Mouse (Mus musculus): Measurements from ENCODE around the gene Gys2. TPM values are rescaled to one million over a fixed set of nuclear protein-coding genes. Genes with fewer than 3 reads are reported as not detected.

Gys2 gene
- polyA plus RNA-seq, 1 experiment from 2014 or later = not detected

GRCm38 (mm10) chr6:142451381-142451780 is 21.5 kb downstream of the Gys2 start:
- 88% methylated on average over 12 of the region's 12 CpGs for WGBS
- Histone ChIP-seq H3K9ac (no peak overlapping the region), H3K9me3 (no peaks in the 10 kb centered on the region), H3K4me3 (replicated peaks) (no peak overlapping the region), H3K4me1 (no peaks in the 10 kb centered on the region), H3K27ac (no peak overlapping the region), H3K36me3 (replicated peaks) (no peaks in the 10 kb centered on the region), H3K4me2 (no peak overlapping the region), H3K27me3 (no peaks in the 10 kb centered on the region)
- no peak for ATAC-seq (ENCODE audit: low FRiP score)

- Histone ChIP-seq H3K4me2 (no peak overlapping the region), H3K27me3 (no peaks in the 10 kb centered on the region), H3K36me3 (replicated peaks) (no peaks in the 10 kb centered on the region), H3K9ac (no peak overlapping the region), H3K9me3 (no peaks in the 10 kb centered on the region), H3K4me1 (no peaks in the 10 kb centered on the region), H3K27ac (no peak overlapping the region), H3K4me3 (replicated peaks) (no peak overlapping the region)
- no peak for ATAC-seq (ENCODE audit: low FRiP score)
Observed at GRCm38 (mm10) chr6:142429072-142429471, 43.8 kb downstream of the Gys2 start.

DNA sequence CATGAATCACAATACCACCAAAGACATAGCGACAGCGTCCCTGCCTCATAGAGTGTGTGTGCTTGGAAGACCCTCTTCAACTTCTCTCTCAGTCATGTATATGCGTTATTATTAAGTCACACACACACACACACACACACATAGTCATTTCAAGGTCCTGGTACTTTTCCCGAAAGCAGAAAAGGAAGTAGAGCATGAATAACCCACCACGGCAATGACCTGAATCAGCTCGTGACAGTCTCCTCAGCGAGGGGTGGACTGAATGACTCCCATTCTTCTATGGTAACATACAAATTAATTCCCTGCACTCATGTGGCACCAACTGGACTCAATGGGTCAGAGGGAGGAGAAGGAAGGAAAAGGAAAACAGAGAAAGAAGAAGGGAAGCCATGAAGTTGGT is 47.9 kb downstream of the Gys2 start:
- no peaks in the 10 kb centered on the region for H3K27me3 ChIP-seq
- 76% methylated on average over 7 of the region's 7 CpGs for WGBS
- H3K4me2 ChIP-seq = no peak overlapping the region
- no peaks in the 10 kb centered on the region for H3K36me3 ChIP-seq (replicated peaks)
- no peak overlapping the region for H3K4me3 ChIP-seq (replicated peaks)
- ATAC-seq (ENCODE audit: low FRiP score) = no peak
- no peak overlapping the region for H3K9ac ChIP-seq
- no peak overlapping the region for H3K27ac ChIP-seq
- H3K9me3 ChIP-seq = no peaks in the 10 kb centered on the region
- no peaks in the 10 kb centered on the region for H3K4me1 ChIP-seq

- H3K4me3 ChIP-seq (replicated peaks) = peak overlapping the region; percentile 36
- H3K9ac ChIP-seq = peak overlapping the region; percentile 44; the same call in 1 of the 2 replicates
- under 1% methylated on average over 24 of the region's 24 CpGs for WGBS
- H3K4me1 ChIP-seq = peaks cover 20% of the 10 kb centered on the region
- H3K4me2 ChIP-seq = peak overlapping the region; percentile 60
- peaks cover 41% of the 10 kb centered on the region for H3K27me3 ChIP-seq
- no peaks in the 10 kb centered on the region for H3K36me3 ChIP-seq (replicated peaks)
- H3K27ac ChIP-seq = no peak overlapping the region
- no peaks in the 10 kb centered on the region for H3K9me3 ChIP-seq
- peak; percentile 46; the same call in 1 of the 2 replicates for ATAC-seq (ENCODE audit: low FRiP score)
Observed at GRCm38 (mm10) chr6:142414597-142414996, 58.3 kb downstream of the Gys2 start.

DNA sequence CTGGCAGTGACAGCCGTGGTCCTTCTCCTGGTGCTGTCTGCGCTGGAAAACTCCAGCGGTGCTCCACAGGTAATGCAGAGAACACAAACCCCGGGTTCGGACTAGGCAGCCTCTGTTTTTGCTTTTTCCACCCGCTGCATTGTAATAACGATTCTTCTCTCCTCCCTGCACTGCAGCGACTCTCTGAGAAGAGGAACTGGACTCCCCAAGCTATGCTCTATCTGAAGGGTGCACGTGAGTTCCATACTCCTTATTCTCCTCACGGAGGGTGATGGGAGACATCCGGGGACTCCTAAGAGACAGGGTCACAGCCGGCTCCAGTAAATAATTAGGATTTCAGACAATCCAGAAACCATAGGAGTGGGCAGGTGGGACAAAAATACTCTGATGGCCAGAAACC is 59.1 kb downstream of the Gys2 start:
- peak overlapping the region; percentile 60 for H3K4me2 ChIP-seq
- ATAC-seq (ENCODE audit: low FRiP score) = no peak
- H3K4me3 ChIP-seq (replicated peaks) = no peak overlapping the region
- peaks cover 20% of the 10 kb centered on the region for H3K4me1 ChIP-seq
- H3K36me3 ChIP-seq (replicated peaks) = no peaks in the 10 kb centered on the region
- no peak overlapping the region for H3K27ac ChIP-seq
- no peaks in the 10 kb centered on the region for H3K9me3 ChIP-seq
- 11% methylated on average over 12 of the region's 12 CpGs for WGBS
- peaks cover 41% of the 10 kb centered on the region for H3K27me3 ChIP-seq
- H3K9ac ChIP-seq = no peak overlapping the region

- ATAC-seq (ENCODE audit: low FRiP score) = no peak
- WGBS = 71% methylated on average over 11 of the region's 11 CpGs
- H3K4me3 ChIP-seq (replicated peaks) = peak within 1 kb of the TSS; percentile 36
- H3K9me3 ChIP-seq = no peaks in the 10 kb centered on the region
- peaks cover 41% of the 10 kb centered on the region for H3K27me3 ChIP-seq
- H3K4me1 ChIP-seq = peaks cover 20% of the 10 kb centered on the region
- H3K4me2 ChIP-seq = peak within 1 kb of the TSS; percentile 60
- H3K9ac ChIP-seq = peak within 1 kb of the TSS; percentile 44; the same call in 1 of the 2 replicates
- no peaks in the 10 kb centered on the region for H3K36me3 ChIP-seq (replicated peaks)
- H3K27ac ChIP-seq = no peak within 1 kb of the TSS
Observed at GRCm38 (mm10) chr6:142412906-142413491, 59.9 kb downstream of the Gys2 start, which contains the start of gene Spx. Gene Spx (plus strand): TSS chr6:142413441.

DNA sequence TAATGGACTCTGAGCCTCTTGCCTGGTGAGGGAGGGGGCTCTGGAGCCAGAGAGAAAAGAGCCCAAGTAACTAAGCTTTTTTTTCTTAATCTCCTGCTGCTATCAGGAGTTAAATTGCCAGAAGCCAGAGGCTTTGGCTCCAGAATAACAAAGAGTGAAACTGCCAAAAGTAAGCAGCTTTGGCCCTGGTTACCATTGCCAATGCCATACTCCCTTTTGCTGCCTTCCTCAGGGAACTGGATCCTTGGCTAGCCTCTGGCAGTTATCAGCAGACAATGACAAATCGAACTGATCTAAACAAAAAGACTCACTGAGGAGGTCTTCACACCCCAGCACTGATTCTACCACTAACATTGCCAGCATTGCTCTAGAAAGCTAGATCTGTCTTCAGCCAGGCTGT is 61.8 kb downstream of the Gys2 start:
- 9% methylated on average over 1 of the region's 1 CpGs for WGBS
- ATAC-seq (ENCODE audit: low FRiP score) = no peak

GRCm38 (mm10) chr6:142395756-142396155 is 77.2 kb downstream of the Gys2 start:
- Histone ChIP-seq H3K27ac (no peak overlapping the region), H3K36me3 (replicated peaks) (peaks cover 47% of the 10 kb centered on the region), H3K27me3 (no peaks in the 10 kb centered on the region), H3K4me1 (no peaks in the 10 kb centered on the region), H3K9me3 (no peaks in the 10 kb centered on the region), H3K9ac (no peak overlapping the region), H3K4me2 (no peak overlapping the region), H3K4me3 (replicated peaks) (no peak overlapping the region)
- WGBS = 91% methylated on average over 6 of the region's 6 CpGs
- no peak for ATAC-seq (ENCODE audit: low FRiP score)

More for the DNA sequence above, 61.8 kb downstream of the Gys2 start:
- Histone ChIP-seq H3K4me2 (no peak overlapping the region), H3K9ac (no peak overlapping the region), H3K9me3 (no peaks in the 10 kb centered on the region), H3K4me1 (peaks cover 20% of the 10 kb centered on the region), H3K27me3 (peaks cover 37% of the 10 kb centered on the region), H3K4me3 (replicated peaks) (no peak overlapping the region), H3K36me3 (replicated peaks) (no peaks in the 10 kb centered on the region), H3K27ac (no peak overlapping the region)

DNA sequence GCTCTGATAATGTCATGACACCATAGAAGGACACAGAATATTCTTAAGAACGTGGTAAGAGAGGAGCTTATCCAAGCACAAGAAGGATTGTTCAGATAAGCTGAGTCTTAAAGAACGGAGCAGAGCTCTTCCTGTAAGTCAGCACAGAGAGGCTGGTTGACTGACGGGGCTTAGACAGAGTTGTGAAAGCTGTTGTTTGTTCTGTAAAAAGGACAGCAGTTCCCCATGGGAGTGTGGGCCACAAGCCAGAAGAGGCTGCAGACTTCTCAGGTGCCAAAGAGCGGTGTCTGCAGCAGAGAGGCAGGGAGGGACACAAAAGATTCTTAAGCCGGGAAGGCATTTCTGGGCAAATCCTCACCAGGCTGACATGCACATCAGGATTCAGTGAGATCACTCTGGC is 78.2 kb downstream of the Gys2 start:
- ATAC-seq (ENCODE audit: low FRiP score) = no peak
- Histone ChIP-seq H3K36me3 (replicated peaks) (peaks cover 38% of the 10 kb centered on the region), H3K9me3 (no peaks in the 10 kb centered on the region), H3K27me3 (no peaks in the 10 kb centered on the region), H3K4me1 (no peaks in the 10 kb centered on the region), H3K9ac (no peak overlapping the region), H3K4me3 (replicated peaks) (no peak overlapping the region), H3K27ac (no peak overlapping the region), H3K4me2 (no peak overlapping the region)
- WGBS = 88% methylated on average over 5 of the region's 5 CpGs

DNA sequence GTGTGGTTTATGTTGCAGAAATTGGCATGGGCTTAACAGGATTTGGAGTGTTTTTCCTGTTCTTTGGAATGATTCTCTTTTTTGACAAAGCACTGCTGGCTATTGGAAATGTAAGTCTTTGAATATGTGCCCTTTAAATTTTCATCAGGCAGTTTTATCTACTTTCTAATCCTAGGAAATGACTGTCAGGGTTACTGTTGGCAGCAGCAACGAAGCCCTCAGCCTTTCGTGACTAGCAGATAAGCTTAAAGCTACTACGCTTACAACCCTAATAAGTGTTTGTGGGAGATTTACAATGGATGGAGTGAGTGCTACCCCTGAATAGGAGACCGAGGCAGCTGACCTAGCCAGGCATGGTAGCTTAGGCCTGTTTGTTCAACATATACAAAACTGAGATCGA is 80.6 kb downstream of the Gys2 start:
- 93% methylated on average over 5 of the region's 5 CpGs for WGBS
- ATAC-seq (ENCODE audit: low FRiP score) = no peak
- no peak overlapping the region for H3K4me3 ChIP-seq (replicated peaks)
- H3K4me2 ChIP-seq = no peak overlapping the region
- H3K9ac ChIP-seq = no peak overlapping the region
- H3K4me1 ChIP-seq = peaks cover 14% of the 10 kb centered on the region
- no peaks in the 10 kb centered on the region for H3K9me3 ChIP-seq
- peaks cover 38% of the 10 kb centered on the region for H3K36me3 ChIP-seq (replicated peaks)
- H3K27me3 ChIP-seq = no peaks in the 10 kb centered on the region
- no peak overlapping the region for H3K27ac ChIP-seq

DNA sequence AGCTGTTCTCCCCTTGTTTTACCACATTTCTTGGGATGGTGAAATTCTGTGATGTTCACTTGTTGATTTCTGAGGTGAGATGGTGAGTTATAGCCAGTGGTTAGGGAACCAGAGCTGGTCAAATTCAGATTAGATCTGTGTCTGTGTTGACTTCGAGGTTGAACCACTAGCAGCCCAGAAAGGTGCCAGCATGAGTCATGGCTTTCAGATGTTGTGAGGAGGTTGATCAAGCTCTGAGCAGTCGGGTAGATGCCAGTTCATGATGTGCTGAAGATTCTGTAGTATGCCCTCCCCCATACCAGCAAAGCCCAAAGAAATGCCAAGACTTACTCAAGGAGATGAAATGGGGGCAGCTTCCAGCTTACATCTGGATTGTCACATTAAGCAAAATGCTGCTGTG is 83.8 kb downstream of the Gys2 start:
- H3K27me3 ChIP-seq = no peaks in the 10 kb centered on the region
- no peaks in the 10 kb centered on the region for H3K9me3 ChIP-seq
- H3K4me1 ChIP-seq = peaks cover 17% of the 10 kb centered on the region
- H3K4me3 ChIP-seq (replicated peaks) = no peak overlapping the region
- no peak overlapping the region for H3K9ac ChIP-seq
- peaks cover 13% of the 10 kb centered on the region for H3K36me3 ChIP-seq (replicated peaks)
- ATAC-seq (ENCODE audit: low FRiP score) = no peak
- H3K4me2 ChIP-seq = no peak overlapping the region
- WGBS = 100% methylated on average over 2 of the region's 2 CpGs
- no peak overlapping the region for H3K27ac ChIP-seq

DNA sequence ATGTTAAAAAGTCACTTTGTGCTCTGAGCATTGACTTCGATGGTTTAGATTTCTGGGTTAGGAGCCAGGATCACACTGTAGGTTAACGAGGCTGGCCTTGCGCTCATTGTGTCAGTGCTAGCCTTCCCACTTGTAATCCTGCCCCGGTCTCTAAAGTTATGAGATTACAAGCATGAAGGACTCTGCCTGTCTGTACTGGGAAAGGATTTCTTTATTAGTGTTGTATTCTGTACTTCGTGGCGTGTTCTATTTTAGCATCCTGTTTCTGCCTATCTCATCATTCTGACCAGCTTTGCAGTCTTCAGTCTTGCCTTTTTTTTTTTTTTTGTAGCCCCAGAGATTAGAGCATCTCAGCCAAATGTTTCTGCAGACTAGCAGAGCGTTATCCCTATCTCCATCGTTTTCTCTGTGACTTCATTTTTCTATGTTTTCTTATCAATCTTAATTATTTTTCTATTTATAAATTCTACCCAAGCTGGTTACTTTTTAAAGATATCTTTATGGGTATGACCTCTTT is 85.1 kb downstream of the Gys2 start:
- H3K4me3 ChIP-seq (replicated peaks) = peak overlapping the region; percentile 78
- no peaks in the 10 kb centered on the region for H3K27me3 ChIP-seq
- ATAC-seq (ENCODE audit: low FRiP score) = no peak
- H3K4me1 ChIP-seq = peaks cover 17% of the 10 kb centered on the region
- H3K4me2 ChIP-seq = peak overlapping the region; percentile 69
- 22% methylated on average over 8 of the region's 8 CpGs for WGBS
- no peak overlapping the region for H3K27ac ChIP-seq
- peaks cover 2% of the 10 kb centered on the region; the same call in 1 of the 2 replicates for H3K36me3 ChIP-seq (replicated peaks)
- H3K9ac ChIP-seq = peak overlapping the region; percentile 81
- no peaks in the 10 kb centered on the region for H3K9me3 ChIP-seq
